Mouse (Mus musculus): ENCODE results near the gene Klk1b22.
"Not testable (repeated sequence)": the region's sequence is repeated elsewhere in the genome, so short reads cannot be mapped to it uniquely, and the experiment has no call there.

Klk1b22 gene

GRCm38 (mm10) chr7:44112373-44112772 is at the start of gene Klk1b22:
Gene Klk1b22, plus strand, starts transcription at chr7:44112673.
- no peak for DNase-seq

DNA sequence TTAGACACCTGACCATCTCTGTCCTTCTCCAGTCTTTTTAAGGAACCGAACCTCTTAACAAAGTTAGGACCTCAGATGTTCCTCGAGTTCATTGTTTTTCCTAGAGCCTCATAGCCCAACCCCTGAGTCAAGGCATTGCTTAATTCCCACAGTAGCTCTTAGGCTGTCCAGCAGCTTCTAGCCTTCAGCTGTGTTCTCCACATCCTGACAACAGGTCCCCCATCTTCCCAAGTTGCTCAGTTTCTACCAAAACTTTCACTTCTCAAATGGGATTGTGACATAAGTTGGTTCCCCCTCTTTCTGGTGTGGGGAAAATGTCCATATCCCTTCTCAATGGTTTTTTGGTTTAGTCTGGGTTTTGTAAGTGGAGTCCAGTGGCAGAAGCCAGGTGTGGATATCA is 40.4 kb upstream of the Klk1b22 start:
- DNase-seq = no peak

GRCm38 (mm10) chr7:44077703-44078102 is 34.8 kb upstream of the Klk1b22 start:
- DNase-seq = no peak

DNA sequence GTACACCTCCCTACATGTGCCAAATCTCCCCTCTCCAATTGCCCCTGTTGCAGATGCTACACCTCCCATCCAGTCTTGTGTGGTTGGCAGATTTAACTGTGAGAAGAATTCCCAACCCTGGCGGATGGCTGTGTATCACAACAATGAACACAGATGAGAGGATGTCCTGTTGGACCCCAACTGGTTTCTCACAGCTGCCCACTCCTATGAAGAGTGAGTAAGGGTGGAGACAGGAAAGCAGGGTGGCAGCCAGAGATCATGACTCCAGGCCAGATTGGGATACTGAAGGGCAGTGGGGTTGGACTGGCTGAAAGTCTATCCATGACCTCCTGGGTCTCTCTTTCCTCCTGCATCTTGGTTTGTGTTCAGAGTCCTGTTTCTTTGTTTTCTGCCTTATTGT is 16.4 kb upstream of the Klk1b22 start:
- DNase-seq = no peak

GRCm38 (mm10) chr7:44102028-44102427 is 10.4 kb upstream of the Klk1b22 start, which contains the start of gene Klk1b21:
Gene Klk1b21, plus strand, starts transcription at chr7:44102328.
- not testable (repeated sequence) for DNase-seq

DNA sequence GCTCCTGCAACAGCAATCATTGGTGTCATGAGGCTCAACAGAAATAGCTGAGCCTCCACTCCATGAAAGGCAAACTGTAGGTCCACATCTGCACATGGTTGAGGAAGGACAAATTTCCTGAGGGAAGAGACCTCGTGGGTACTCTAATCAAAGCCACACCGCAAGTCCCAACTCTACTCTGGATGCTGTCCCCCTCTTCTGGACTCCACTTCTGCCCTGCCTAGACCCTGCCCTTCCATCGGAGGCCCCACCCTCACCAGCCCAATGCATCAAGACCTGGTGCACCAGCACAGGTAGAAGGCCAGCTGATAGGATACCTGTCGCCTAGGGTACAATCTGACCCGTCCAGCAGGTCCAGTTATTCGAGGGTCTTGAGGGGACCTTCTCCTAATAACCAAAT is 11.0 kb downstream of the Klk1b22 start:
- DNase-seq = no peak

- no peak for DNase-seq
Measured at GRCm38 (mm10) chr7:44136467-44136866, 24.0 kb downstream of the Klk1b22 start, which contains the start of gene Klk1b16. Gene Klk1b16, plus strand, starts transcription at chr7:44136767.
